Mouse (Mus musculus) retina, postnatal 7 days (tissue): ENCODE measurements around the gene Ing4.

Experiments
- DNase-seq: peaks from one replicate; pipeline ENCODE4 v3.0.0-alpha.2; 2012; ENCODE audit warnings: low read depth, low spot score

Gene Ing4

GRCm38 (mm10) chr6:125090341-125091085 is 51.0 kb downstream of the Ing4 start:
- no peak for DNase-seq

- DNase-seq, result no peak
These were observed 52.8 kb downstream of the Ing4 start for GRCm38 (mm10) chr6:125092372-125092771.

GRCm38 (mm10) chr6:125094843-125095242 is 55.3 kb downstream of the Ing4 start:
- no peak for DNase-seq

- DNase-seq, result peak; percentile 75
These were observed 56.1 kb downstream of the Ing4 start, which contains the start of gene Chd4 for GRCm38 (mm10) chr6:125095391-125096278. TSS of gene Chd4 (plus strand) at chr6:125095981.

- no peak for DNase-seq
These were observed 56.7 kb downstream of the Ing4 start for GRCm38 (mm10) chr6:125096279-125096596.

- DNase-seq, result peak; percentile 49
These were observed 57.2 kb downstream of the Ing4 start for GRCm38 (mm10) chr6:125096597-125097345.

GRCm38 (mm10) chr6:125097346-125097689 is 57.8 kb downstream of the Ing4 start:
- DNase-seq, result no peak

GRCm38 (mm10) chr6:125097951-125098350 is 58.4 kb downstream of the Ing4 start:
- DNase-seq, result no peak

- no peak for DNase-seq
These were observed 59.0 kb downstream of the Ing4 start for GRCm38 (mm10) chr6:125098513-125098912.
